Mouse (Mus musculus) neural tube, embryonic 15.5 days (tissue): ENCODE results near the gene Mesp2. TPM values are rescaled to one million over a fixed set of nuclear protein-coding genes. Genes with fewer than 3 reads are reported as not detected.

Experiments used
- ATAC-seq: fragments of 200-750 bp; cut with Nextera tagmentation; 2 replicates; pipeline ENCODE4 v1.8.0; 2017; ENCODE audit warnings: mild to moderate bottlenecking, moderate TSS enrichment, moderate library complexity; ENCODE audit not compliant: low FRiP score
- H3K27ac ChIP-seq: fragments of 300-500 bp; sonication (generic); replicated peaks from 2 replicates; pipeline ENCODE4 v1.5.1; 2015; ENCODE audit warnings: mild to moderate bottlenecking, inconsistent platforms
- H3K27me3 ChIP-seq: fragments of 300-500 bp; sonication (generic); replicated peaks from 2 replicates; pipeline ENCODE4 v1.6.1; 2015; ENCODE audit warnings: inconsistent platforms
- H3K36me3 ChIP-seq: fragments of 300-500 bp; sonication (generic); 2 replicates; pipeline ENCODE4 v1.6.1; 2015; ENCODE audit warnings: inconsistent platforms
- H3K4me1 ChIP-seq: fragments of 300-500 bp; sonication (generic); 2 replicates; pipeline ENCODE4 v1.6.1; 2015; ENCODE audit warnings: inconsistent platforms
- H3K4me2 ChIP-seq: fragments of 300-500 bp; sonication (generic); 2 replicates; pipeline ENCODE4 v1.6.1; 2015; ENCODE audit warnings: inconsistent platforms, mild to moderate bottlenecking, moderate library complexity
- H3K4me3 ChIP-seq: fragments of 300-500 bp; sonication (generic); replicated peaks from 2 replicates; pipeline ENCODE4 v1.5.1; 2015; ENCODE audit warnings: mild to moderate bottlenecking, inconsistent platforms
- H3K9ac ChIP-seq: fragments of 300-500 bp; sonication (generic); replicated peaks from 2 replicates; pipeline ENCODE4 v1.6.1; 2015; ENCODE audit warnings: mild to moderate bottlenecking, inconsistent platforms
- H3K9me3 ChIP-seq: fragments of 300-500 bp; sonication (generic); replicated peaks from 2 replicates; pipeline ENCODE4 v1.6.1; 2016; ENCODE audit warnings: inconsistent platforms
- WGBS: fragments of 180-500 bp; shearing (Covaris S2); methylation state at CpG from one replicate; pipeline ENCODE4 v1.1.7; 2015; ENCODE audit warnings: mixed read lengths; 5-methylcytosine and 5-hydroxymethylcytosine counted together
- polyA plus RNA-seq: library from polyadenylated mRNA; unstranded; fragments of >200 nt; fragmentation: Nextera tagmentation; extraction: Ambion mirVana; gene quantifications from 2 replicates; pipeline ENCODE4 v1.2.1, GENCODE M21; 2015

The Mesp2 gene
- polyA plus RNA-seq, 1 experiment from 2014 or later = 1.2 TPM

- H3K4me1 ChIP-seq = peaks cover 4% of the 10 kb centered on the region; the same call in 1 of the 2 replicates
- 12% methylated on average over 6 of the region's 6 CpGs for WGBS
- no peak overlapping the region for H3K9ac ChIP-seq
- H3K9me3 ChIP-seq = no peaks in the 10 kb centered on the region
- no peak overlapping the region for H3K27ac ChIP-seq
- no peak overlapping the region for H3K4me3 ChIP-seq
- H3K36me3 ChIP-seq = no peaks in the 10 kb centered on the region
- no peak for ATAC-seq
- no peak overlapping the region for H3K4me2 ChIP-seq
- peaks cover 4% of the 10 kb centered on the region; the same call in 1 of the 2 replicates for H3K27me3 ChIP-seq
Observed at GRCm38 (mm10) chr7:79818321-79818720, 7.8 kb downstream of the Mesp2 start.

- 54% methylated on average over 4 of the region's 4 CpGs for WGBS
- ATAC-seq = no peak
Observed at GRCm38 (mm10) chr7:79819515-79819914, 9.0 kb downstream of the Mesp2 start.

GRCm38 (mm10) chr7:79819996-79820395 lies 9.5 kb downstream of the Mesp2 start:
- Histone ChIP-seq H3K4me1 (peaks cover 4% of the 10 kb centered on the region; the same call in 1 of the 2 replicates), H3K27me3 (peaks cover 4% of the 10 kb centered on the region; the same call in 1 of the 2 replicates), H3K27ac (no peak overlapping the region), H3K4me2 (no peak overlapping the region), H3K4me3 (no peak overlapping the region), H3K9ac (no peak overlapping the region), H3K9me3 (no peaks in the 10 kb centered on the region), H3K36me3 (no peaks in the 10 kb centered on the region)
- WGBS = 45% methylated on average over 11 of the region's 11 CpGs
- ATAC-seq = no peak

More at GRCm38 (mm10) chr7:79819515-79819914, 9.0 kb downstream of the Mesp2 start:
- Histone ChIP-seq H3K4me3 (no peak overlapping the region), H3K9me3 (no peaks in the 10 kb centered on the region), H3K36me3 (no peaks in the 10 kb centered on the region), H3K4me2 (no peak overlapping the region), H3K9ac (no peak overlapping the region), H3K27ac (no peak overlapping the region), H3K27me3 (peaks cover 4% of the 10 kb centered on the region; the same call in 1 of the 2 replicates), H3K4me1 (peaks cover 4% of the 10 kb centered on the region; the same call in 1 of the 2 replicates)

DNA sequence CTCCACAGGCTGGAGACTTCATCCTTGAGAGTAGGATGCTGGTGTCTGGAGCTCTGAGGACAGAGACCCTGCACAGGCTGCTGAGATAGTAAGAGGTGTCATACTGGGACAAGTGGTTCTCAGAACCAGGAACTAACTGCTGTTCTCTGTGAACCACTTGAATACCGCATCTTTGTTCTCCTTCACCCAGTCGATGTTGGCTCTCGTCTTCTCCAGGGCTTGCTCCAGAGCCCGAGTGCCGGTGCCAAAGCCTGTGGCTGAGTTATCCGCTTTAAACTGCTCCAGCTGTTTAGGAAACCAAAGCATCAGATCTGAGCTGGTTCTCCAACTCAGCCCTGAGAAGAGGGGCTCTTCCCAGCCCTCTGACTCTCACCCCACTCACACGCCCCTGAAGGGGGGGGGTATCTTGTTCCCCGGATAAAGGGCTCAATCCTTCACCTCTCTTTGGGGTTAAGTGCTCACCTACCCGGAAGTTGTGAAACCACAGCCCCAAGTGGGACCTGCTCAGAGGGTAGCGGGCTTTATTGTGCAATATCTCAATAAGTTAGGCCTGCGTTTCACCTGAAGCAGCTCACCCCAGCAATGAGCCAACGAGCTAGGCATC lies 11.7 kb downstream of the Mesp2 start:
- Histone ChIP-seq H3K27ac (no peak overlapping the region), H3K4me2 (no peak overlapping the region), H3K4me3 (no peak overlapping the region), H3K4me1 (peaks cover 4% of the 10 kb centered on the region; the same call in 1 of the 2 replicates), H3K9ac (no peak overlapping the region), H3K9me3 (no peaks in the 10 kb centered on the region), H3K27me3 (peaks cover 4% of the 10 kb centered on the region; the same call in 1 of the 2 replicates), H3K36me3 (no peaks in the 10 kb centered on the region)
- WGBS = 84% methylated on average over 12 of the region's 12 CpGs
- ATAC-seq = no peak

DNA sequence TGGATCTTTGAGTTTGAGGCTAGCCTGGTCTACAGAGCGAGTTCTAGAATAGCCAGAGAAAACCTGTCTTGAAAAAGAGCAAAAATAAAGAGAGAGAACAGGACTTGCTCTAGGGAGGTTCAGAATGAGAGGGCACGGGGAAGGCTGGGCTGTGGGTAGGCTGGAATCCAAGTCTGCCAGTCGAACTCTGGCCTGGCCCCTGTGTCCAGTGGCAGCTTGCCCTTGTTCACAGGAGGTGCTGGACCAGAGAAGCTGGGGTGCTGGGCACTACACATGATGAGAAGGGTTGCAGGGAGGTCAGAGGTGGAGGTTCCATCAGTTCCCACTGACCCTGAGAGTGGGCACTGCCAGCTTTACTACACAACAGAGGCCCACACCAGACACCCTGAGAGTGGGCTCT lies 17.8 kb downstream of the Mesp2 start:
- 80% methylated on average over 3 of the region's 3 CpGs for WGBS
- no peak overlapping the region for H3K4me2 ChIP-seq
- H3K9ac ChIP-seq = no peak overlapping the region
- no peak overlapping the region for H3K27ac ChIP-seq
- no peaks in the 10 kb centered on the region for H3K4me1 ChIP-seq
- H3K4me3 ChIP-seq = no peak overlapping the region
- H3K9me3 ChIP-seq = no peaks in the 10 kb centered on the region
- ATAC-seq = no peak
- no peaks in the 10 kb centered on the region for H3K27me3 ChIP-seq
- no peaks in the 10 kb centered on the region for H3K36me3 ChIP-seq

- Histone ChIP-seq H3K36me3 (no peaks in the 10 kb centered on the region), H3K9me3 (no peaks in the 10 kb centered on the region), H3K4me3 (no peak overlapping the region), H3K27ac (no peak overlapping the region), H3K4me2 (no peak overlapping the region), H3K4me1 (no peaks in the 10 kb centered on the region), H3K9ac (no peak overlapping the region), H3K27me3 (no peaks in the 10 kb centered on the region)
- WGBS = 69% methylated on average over 6 of the region's 6 CpGs
- no peak for ATAC-seq
Observed at GRCm38 (mm10) chr7:79831145-79831544, 20.6 kb downstream of the Mesp2 start.

DNA sequence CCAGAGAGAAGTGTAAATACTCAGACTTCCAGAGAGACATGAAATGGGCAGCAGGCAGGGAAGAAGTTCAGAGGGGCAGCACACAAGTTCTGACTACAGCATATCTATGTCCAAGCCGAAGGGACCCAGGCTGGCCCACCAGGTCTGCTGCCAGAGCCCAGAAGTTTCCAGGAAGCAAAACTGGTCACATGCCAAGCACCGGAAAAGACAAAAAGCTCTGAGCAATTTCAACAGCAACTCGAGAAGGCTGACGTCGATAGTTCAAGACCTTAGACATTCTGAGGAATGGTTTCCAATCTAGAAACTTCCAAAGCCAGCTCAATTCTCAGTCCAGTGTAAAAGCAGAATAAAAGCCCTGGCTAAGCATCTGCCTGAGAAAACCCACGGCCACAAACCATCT lies 21.1 kb downstream of the Mesp2 start:
- no peak for ATAC-seq
- H3K4me1 ChIP-seq = no peaks in the 10 kb centered on the region
- H3K36me3 ChIP-seq = no peaks in the 10 kb centered on the region
- no peak overlapping the region for H3K27ac ChIP-seq
- no peaks in the 10 kb centered on the region for H3K27me3 ChIP-seq
- WGBS = 82% methylated on average over 6 of the region's 6 CpGs
- H3K4me2 ChIP-seq = no peak overlapping the region
- no peaks in the 10 kb centered on the region for H3K9me3 ChIP-seq
- H3K9ac ChIP-seq = no peak overlapping the region
- H3K4me3 ChIP-seq = no peak overlapping the region

DNA sequence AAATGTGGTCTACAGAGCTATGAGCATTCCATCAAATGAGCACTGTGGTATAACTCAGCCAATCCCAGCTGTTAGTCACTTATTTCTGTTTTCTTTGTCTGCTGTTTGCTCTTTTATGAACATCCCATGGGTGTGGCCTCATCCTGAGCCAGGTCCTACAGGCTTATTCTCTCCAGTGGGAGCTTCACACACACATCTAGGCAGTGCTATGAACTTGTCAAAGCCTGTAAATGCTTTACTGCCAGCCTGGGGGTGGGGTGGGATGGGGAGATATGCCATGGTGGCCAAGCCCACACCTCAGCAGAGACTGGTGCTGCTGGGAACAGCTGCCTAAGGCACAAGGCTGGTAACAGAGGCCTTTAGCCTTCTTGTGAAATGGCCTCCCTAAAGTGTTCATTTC lies 22.5 kb downstream of the Mesp2 start:
- no peak for ATAC-seq
- no peaks in the 10 kb centered on the region for H3K9me3 ChIP-seq
- no peaks in the 10 kb centered on the region for H3K36me3 ChIP-seq
- H3K9ac ChIP-seq = no peak overlapping the region
- H3K27me3 ChIP-seq = no peaks in the 10 kb centered on the region
- no peak overlapping the region for H3K27ac ChIP-seq
- H3K4me1 ChIP-seq = no peaks in the 10 kb centered on the region
- H3K4me3 ChIP-seq = no peak overlapping the region
- no peak overlapping the region for H3K4me2 ChIP-seq

GRCm38 (mm10) chr7:79835196-79835595 lies 24.7 kb downstream of the Mesp2 start:
- Histone ChIP-seq H3K9me3 (no peaks in the 10 kb centered on the region), H3K4me3 (no peak overlapping the region), H3K36me3 (no peaks in the 10 kb centered on the region), H3K27ac (no peak overlapping the region), H3K4me2 (no peak overlapping the region), H3K27me3 (no peaks in the 10 kb centered on the region), H3K4me1 (no peaks in the 10 kb centered on the region), H3K9ac (no peak overlapping the region)
- ATAC-seq = no peak; the same call in 1 of the 2 replicates
- WGBS = 92% methylated on average over 6 of the region's 6 CpGs

DNA sequence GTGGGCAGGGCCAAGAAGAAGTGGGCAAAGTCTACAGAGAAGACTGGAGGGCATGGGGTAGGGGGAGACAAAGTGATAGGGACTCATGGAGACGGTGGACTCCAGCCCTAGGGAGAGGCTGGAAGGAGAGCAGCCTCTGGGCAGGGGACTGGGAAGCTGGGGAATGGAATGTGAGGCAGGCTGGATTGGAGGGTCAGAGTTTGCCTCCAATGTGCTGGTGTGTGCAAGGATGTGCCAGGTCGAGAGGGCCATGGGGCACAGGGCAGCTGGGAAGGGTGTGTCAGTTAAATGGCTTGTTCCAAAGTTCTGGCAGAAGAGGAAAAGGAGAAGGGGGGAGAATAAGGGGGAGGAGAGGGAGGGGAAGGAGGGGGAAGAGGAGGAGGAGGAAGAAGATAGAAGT lies 26.7 kb downstream of the Mesp2 start:
- 77% methylated on average over 2 of the region's 2 CpGs for WGBS
- H3K27ac ChIP-seq = no peak overlapping the region
- H3K9ac ChIP-seq = no peak overlapping the region
- H3K36me3 ChIP-seq = no peaks in the 10 kb centered on the region
- H3K4me3 ChIP-seq = no peak overlapping the region
- ATAC-seq = no peak
- no peaks in the 10 kb centered on the region for H3K9me3 ChIP-seq
- H3K4me2 ChIP-seq = no peak overlapping the region
- H3K27me3 ChIP-seq = no peaks in the 10 kb centered on the region
- H3K4me1 ChIP-seq = no peaks in the 10 kb centered on the region

- 64% methylated on average over 7 of the region's 7 CpGs for WGBS
- H3K9me3 ChIP-seq = no peaks in the 10 kb centered on the region
- ATAC-seq = no peak
Observed at GRCm38 (mm10) chr7:79842163-79842562, 31.6 kb downstream of the Mesp2 start.

GRCm38 (mm10) chr7:79844090-79844802 lies 33.7 kb downstream of the Mesp2 start:
- H3K4me1 ChIP-seq = peaks cover 9% of the 10 kb centered on the region; the same call in 1 of the 2 replicates
- H3K27me3 ChIP-seq = peaks cover 16% of the 10 kb centered on the region
- H3K9ac ChIP-seq = no peak overlapping the region
- no peaks in the 10 kb centered on the region for H3K9me3 ChIP-seq
- ATAC-seq = no peak
- H3K4me3 ChIP-seq = no peak overlapping the region
- H3K27ac ChIP-seq = no peak overlapping the region
- H3K4me2 ChIP-seq = no peak overlapping the region
- WGBS = 85% methylated on average over 8 of the region's 8 CpGs
- no peaks in the 10 kb centered on the region for H3K36me3 ChIP-seq

More at GRCm38 (mm10) chr7:79842163-79842562, 31.6 kb downstream of the Mesp2 start:
- H3K27me3 ChIP-seq = peaks cover 5% of the 10 kb centered on the region
- no peak overlapping the region for H3K9ac ChIP-seq
- H3K27ac ChIP-seq = no peak overlapping the region
- H3K36me3 ChIP-seq = no peaks in the 10 kb centered on the region
- H3K4me1 ChIP-seq = peaks cover 3% of the 10 kb centered on the region; the same call in 1 of the 2 replicates
- H3K4me3 ChIP-seq = no peak overlapping the region
- no peak overlapping the region for H3K4me2 ChIP-seq
